Mouse (Mus musculus): ENCODE data around the gene Lhx9.

DNA sequence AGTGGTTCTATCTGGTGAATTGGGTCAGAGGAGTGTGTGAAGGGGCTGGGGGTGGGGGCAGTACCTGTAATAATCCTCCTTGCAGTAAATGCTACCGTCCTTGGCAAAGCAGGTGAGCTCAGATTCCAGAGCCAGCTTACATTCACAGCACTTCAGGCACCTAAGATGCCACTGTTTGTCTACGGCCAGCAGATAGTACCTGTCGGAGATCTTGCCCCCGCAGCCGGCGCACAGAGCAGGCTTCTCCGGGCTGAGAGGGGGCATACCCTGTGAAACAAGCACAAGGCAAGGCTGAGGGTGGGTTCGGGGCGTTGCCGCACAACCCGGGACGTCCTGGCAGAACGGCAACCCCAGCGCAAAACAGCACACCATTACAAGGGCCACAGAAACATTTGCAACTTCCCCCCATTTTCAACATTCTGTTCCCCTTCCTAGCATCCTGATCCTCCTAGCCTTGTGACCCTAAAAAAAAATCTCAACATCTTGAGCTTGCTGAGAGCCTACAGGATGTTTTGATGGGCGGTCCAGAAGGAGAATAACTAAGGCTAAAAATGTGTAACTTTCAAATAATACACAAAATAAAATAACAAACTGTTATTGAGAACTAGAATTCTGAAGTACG, 8.5 kb downstream of the Lhx9 start:
- TF ChIP-seq CTCF (IDR thresholded peaks at IDR 0.05; ENCODE audit: low read depth, low read length) (no peak), POLR2A (IDR thresholded peaks at IDR 0.05; ENCODE audit: insufficient read depth, low read length) (no peak)
